Mouse (Mus musculus): ENCODE measurements around the gene Specc1. TPM values are rescaled to one million over a fixed set of nuclear protein-coding genes. Genes with fewer than 3 reads are reported as not detected.
A peak's percentile ranks its signal among the peaks of the same experiment; 100 is the strongest.

Specc1 gene
- polyA plus RNA-seq, 1 experiment from 2014 or later, result 8.7 TPM

DNA sequence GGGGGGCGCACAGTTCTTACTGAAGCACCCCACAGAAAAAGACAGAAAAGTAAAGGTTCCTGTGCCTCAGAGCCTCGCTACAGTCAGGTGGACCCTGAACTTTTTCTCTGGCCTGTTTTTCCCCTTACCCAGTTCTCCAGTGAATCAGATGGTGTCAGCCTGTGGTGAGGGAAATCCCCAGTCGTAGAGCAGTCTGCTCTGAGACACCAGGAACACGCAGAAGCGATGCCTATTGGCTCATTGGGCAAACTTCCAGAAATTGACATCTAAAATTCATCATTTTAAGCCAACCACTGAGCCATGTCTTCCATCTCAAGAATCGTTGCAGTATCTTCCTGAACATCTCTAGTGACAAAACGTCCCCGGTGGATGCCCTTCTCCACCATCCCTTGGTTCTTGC lies 230.5 kb downstream of the Specc1 start:
- no peaks in the 10 kb centered on the region for H3K4me1 ChIP-seq (replicated peaks; ENCODE audit: insufficient read depth, low read length)
- 78% methylated on average over 8 of the region's 8 CpGs for WGBS
- TF ChIP-seq CTCF (IDR thresholded peaks at IDR 0.05; ENCODE audit: low read depth), result no peak
- H3K4me3 ChIP-seq (replicated peaks; ENCODE audit: low read depth, low read length), result no peak overlapping the region
- no peak overlapping the region for H3K9ac ChIP-seq (ENCODE audit: low read depth, low read length)
- no peak for ATAC-seq (replicated peaks; ENCODE audit: low FRiP score, low read depth)
- no peaks in the 10 kb centered on the region for H3K36me3 ChIP-seq (ENCODE audit: insufficient read depth, low read length)
- no peak overlapping the region for H3K27ac ChIP-seq
- H3K4me2 ChIP-seq (ENCODE audit: low read length), result no peak overlapping the region
- H3K9me3 ChIP-seq (replicated peaks; ENCODE audit: low read length), result no peaks in the 10 kb centered on the region
- no peaks in the 10 kb centered on the region for H3K27me3 ChIP-seq (ENCODE audit: insufficient read depth, low read length)
- no peak for DNase-seq (ENCODE audit: low spot score)

DNA sequence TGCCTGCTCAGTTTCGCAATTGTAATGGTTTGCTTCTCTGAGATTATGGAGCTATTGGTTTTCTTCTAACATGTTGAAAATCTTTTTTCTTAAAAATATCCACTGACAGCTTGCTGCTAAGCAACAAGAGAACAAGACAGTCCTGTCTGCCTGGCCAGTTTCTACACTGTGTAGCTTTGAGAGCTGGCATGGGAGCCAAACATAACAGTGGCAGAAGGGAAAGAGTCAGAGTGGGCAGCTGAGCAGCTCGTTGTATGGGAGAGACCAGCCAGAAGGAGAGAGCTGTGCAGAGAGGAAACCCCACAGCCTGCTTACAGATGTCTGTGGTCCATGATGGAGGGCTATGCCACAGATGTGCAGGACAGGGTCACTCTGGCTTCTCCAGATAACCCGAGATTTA lies 235.5 kb downstream of the Specc1 start:
- H3K9me3 ChIP-seq (replicated peaks; ENCODE audit: low read length), result no peaks in the 10 kb centered on the region
- TF ChIP-seq CTCF (IDR thresholded peaks at IDR 0.05; ENCODE audit: low read depth), result no peak
- H3K9ac ChIP-seq (ENCODE audit: low read depth, low read length), result no peak overlapping the region
- no peaks in the 10 kb centered on the region for H3K36me3 ChIP-seq (ENCODE audit: insufficient read depth, low read length)
- no peak overlapping the region for H3K4me2 ChIP-seq (ENCODE audit: low read length)
- no peaks in the 10 kb centered on the region for H3K4me1 ChIP-seq (replicated peaks; ENCODE audit: insufficient read depth, low read length)
- ATAC-seq (replicated peaks; ENCODE audit: low FRiP score, low read depth) (no peak), DNase-seq (ENCODE audit: low spot score) (no peak)
- WGBS, result 73% methylated on average over 3 of the region's 3 CpGs
- H3K27me3 ChIP-seq (ENCODE audit: insufficient read depth, low read length), result no peaks in the 10 kb centered on the region
- no peak overlapping the region for H3K27ac ChIP-seq
- H3K4me3 ChIP-seq (replicated peaks; ENCODE audit: low read depth, low read length), result no peak overlapping the region

GRCm38 (mm10) chr11:62193116-62193515 lies 236.6 kb downstream of the Specc1 start:
- Histone ChIP-seq H3K4me2 (ENCODE audit: low read length) (no peak overlapping the region), H3K9ac (ENCODE audit: low read depth, low read length) (no peak overlapping the region), H3K4me3 (replicated peaks; ENCODE audit: low read depth, low read length) (no peak overlapping the region), H3K27me3 (ENCODE audit: insufficient read depth, low read length) (no peaks in the 10 kb centered on the region), H3K4me1 (replicated peaks; ENCODE audit: insufficient read depth, low read length) (no peaks in the 10 kb centered on the region), H3K27ac (no peak overlapping the region), H3K9me3 (replicated peaks; ENCODE audit: low read length) (no peaks in the 10 kb centered on the region), H3K36me3 (ENCODE audit: insufficient read depth, low read length) (no peaks in the 10 kb centered on the region)
- ATAC-seq (replicated peaks; ENCODE audit: low FRiP score, low read depth) (no peak), DNase-seq (ENCODE audit: low spot score) (peak; percentile 28)
- 63% methylated on average over 3 of the region's 3 CpGs for WGBS
- no peak for TF ChIP-seq CTCF (IDR thresholded peaks at IDR 0.05; ENCODE audit: low read depth)

- H3K4me3 ChIP-seq (replicated peaks; ENCODE audit: low read depth, low read length), result no peak overlapping the region
- no peaks in the 10 kb centered on the region for H3K27me3 ChIP-seq (ENCODE audit: insufficient read depth, low read length)
- no peaks in the 10 kb centered on the region for H3K36me3 ChIP-seq (ENCODE audit: insufficient read depth, low read length)
- DNase-seq (ENCODE audit: low spot score) (no peak), ATAC-seq (replicated peaks; ENCODE audit: low FRiP score, low read depth) (no peak)
- no peaks in the 10 kb centered on the region for H3K9me3 ChIP-seq (replicated peaks; ENCODE audit: low read length)
- no peak overlapping the region for H3K27ac ChIP-seq
- H3K4me1 ChIP-seq (replicated peaks; ENCODE audit: insufficient read depth, low read length), result no peaks in the 10 kb centered on the region
- TF ChIP-seq CTCF (IDR thresholded peaks at IDR 0.05; ENCODE audit: low read depth), result no peak
- H3K9ac ChIP-seq (ENCODE audit: low read depth, low read length), result no peak overlapping the region
- no peak overlapping the region for H3K4me2 ChIP-seq (ENCODE audit: low read length)
Measured at GRCm38 (mm10) chr11:62194217-62194616, 237.7 kb downstream of the Specc1 start.

DNA sequence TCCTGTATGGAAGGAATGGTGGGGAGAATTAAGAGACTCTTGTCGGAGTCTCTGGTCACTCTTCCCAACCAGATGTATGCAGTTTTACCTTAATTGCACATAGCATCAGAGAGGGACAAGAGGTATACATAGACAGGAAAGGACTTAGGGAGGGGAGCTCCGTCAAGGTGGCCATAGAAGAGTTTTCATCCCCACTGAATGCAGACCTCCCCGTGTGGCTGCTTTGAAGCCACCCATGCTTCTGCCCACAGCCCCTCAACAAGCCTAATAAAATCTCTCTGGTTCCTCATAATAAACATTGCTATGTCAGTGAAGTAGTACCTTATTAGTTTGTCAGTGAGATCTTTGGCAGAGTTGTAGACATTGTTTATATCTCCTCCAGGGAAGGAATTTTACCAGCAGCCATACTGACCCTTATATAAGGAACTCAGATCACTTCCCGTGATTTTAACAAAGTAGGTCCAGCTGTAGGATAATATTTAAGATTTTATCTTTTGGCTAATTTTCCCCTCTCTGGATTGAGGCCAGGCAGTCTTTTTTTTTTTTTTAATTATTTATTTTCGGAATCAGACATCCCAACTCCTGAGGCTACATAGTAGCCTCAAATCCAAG lies 244.4 kb downstream of the Specc1 start:
- H3K9me3 ChIP-seq (replicated peaks; ENCODE audit: low read length), result no peaks in the 10 kb centered on the region
- 0 out of 2 replicates have a peak, but pooled peaks cover 7% of the 10 kb centered on the region for H3K4me1 ChIP-seq (replicated peaks; ENCODE audit: insufficient read depth, low read length)
- H3K9ac ChIP-seq (ENCODE audit: low read depth, low read length), result no peak overlapping the region
- H3K27ac ChIP-seq, result no peak overlapping the region; the same call in 1 of the 2 replicates
- no peaks in the 10 kb centered on the region for H3K36me3 ChIP-seq (ENCODE audit: insufficient read depth, low read length)
- no peak for ATAC-seq (replicated peaks; ENCODE audit: low FRiP score, low read depth)
- no peak for TF ChIP-seq CTCF (IDR thresholded peaks at IDR 0.05; ENCODE audit: low read depth)
- H3K27me3 ChIP-seq (ENCODE audit: insufficient read depth, low read length), result no peaks in the 10 kb centered on the region
- 57% methylated on average over 5 of the region's 5 CpGs for WGBS
- no peak overlapping the region for H3K4me3 ChIP-seq (replicated peaks; ENCODE audit: low read depth, low read length)
- H3K4me2 ChIP-seq (ENCODE audit: low read length), result no peak overlapping the region
- no peak for DNase-seq (ENCODE audit: low spot score)

DNA sequence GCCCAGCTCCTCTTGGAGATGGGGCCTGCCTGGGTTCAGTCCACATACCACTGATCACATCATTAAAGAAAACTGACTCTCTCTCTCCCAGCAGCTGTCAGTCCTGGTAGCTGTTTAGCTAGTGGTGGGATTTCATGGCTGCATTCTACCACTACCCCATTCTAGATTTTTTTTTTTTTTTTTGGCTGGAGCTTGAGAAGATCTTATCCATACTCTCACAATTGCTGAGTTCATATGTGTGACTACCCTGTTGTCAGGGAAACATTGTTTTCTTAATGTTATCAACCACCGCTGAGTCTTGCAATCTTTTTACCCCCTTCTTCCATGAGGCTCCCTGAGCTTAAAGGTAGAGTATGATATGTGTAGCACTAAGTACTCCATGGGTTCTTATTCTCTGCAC lies 246.1 kb downstream of the Specc1 start:
- H3K4me2 ChIP-seq (ENCODE audit: low read length), result no peak overlapping the region
- 91% methylated on average over 1 of the region's 1 CpGs for WGBS
- ATAC-seq (replicated peaks; ENCODE audit: low FRiP score, low read depth), result no peak

GRCm38 (mm10) chr11:62209111-62209510 lies 252.5 kb downstream of the Specc1 start:
- no peak for ATAC-seq (replicated peaks; ENCODE audit: low FRiP score, low read depth)
- WGBS, result 75% methylated on average over 2 of the region's 2 CpGs
- no peak overlapping the region for H3K9ac ChIP-seq (ENCODE audit: low read depth, low read length)
- no peaks in the 10 kb centered on the region for H3K36me3 ChIP-seq (ENCODE audit: insufficient read depth, low read length)
- H3K27ac ChIP-seq, result no peak overlapping the region
- no peak for TF ChIP-seq CTCF (IDR thresholded peaks at IDR 0.05; ENCODE audit: low read depth)
- H3K4me3 ChIP-seq (replicated peaks; ENCODE audit: low read depth, low read length), result no peak overlapping the region
- no peaks in the 10 kb centered on the region for H3K4me1 ChIP-seq (replicated peaks; ENCODE audit: insufficient read depth, low read length)
- no peaks in the 10 kb centered on the region for H3K9me3 ChIP-seq (replicated peaks; ENCODE audit: low read length)
- H3K27me3 ChIP-seq (ENCODE audit: insufficient read depth, low read length), result no peaks in the 10 kb centered on the region
- H3K4me2 ChIP-seq (ENCODE audit: low read length), result no peak overlapping the region
- DNase-seq (ENCODE audit: low spot score), result no peak

More for the DNA sequence above, 246.1 kb downstream of the Specc1 start:
- H3K4me1 ChIP-seq (replicated peaks; ENCODE audit: insufficient read depth, low read length), result 0 out of 2 replicates have a peak, but pooled peaks cover 7% of the 10 kb centered on the region
- TF ChIP-seq CTCF (IDR thresholded peaks at IDR 0.05; ENCODE audit: low read depth), result no peak
- no peaks in the 10 kb centered on the region for H3K36me3 ChIP-seq (ENCODE audit: insufficient read depth, low read length)
- no peak overlapping the region for H3K9ac ChIP-seq (ENCODE audit: low read depth, low read length)
- H3K27me3 ChIP-seq (ENCODE audit: insufficient read depth, low read length), result no peaks in the 10 kb centered on the region
- no peaks in the 10 kb centered on the region for H3K9me3 ChIP-seq (replicated peaks; ENCODE audit: low read length)
- no peak overlapping the region for H3K4me3 ChIP-seq (replicated peaks; ENCODE audit: low read depth, low read length)
- H3K27ac ChIP-seq, result no peak overlapping the region
- DNase-seq (ENCODE audit: low spot score), result no peak
